Mouse (Mus musculus): ENCODE data around the gene Tesk1.

Gene Tesk1

GRCm38 (mm10) chr4:43441639-43442038, at the start of gene Tesk1:
Gene Tesk1, plus strand, starts transcription at chr4:43441939.
- no peak for DNase-seq

- peak; percentile 89 to 95 for DNase-seq
Observed at GRCm38 (mm10) chr4:43394345-43394891, 47.3 kb upstream of the Tesk1 start.

- peak in 1 of 2 experiments; percentile 12 for DNase-seq
Observed at GRCm38 (mm10) chr4:43395147-43395546, 46.6 kb upstream of the Tesk1 start.

- peak in 1 of 2 experiments; percentile 26 for DNase-seq
Observed at GRCm38 (mm10) chr4:43395836-43396235, 45.9 kb upstream of the Tesk1 start.

- peak in 1 of 2 experiments; percentile 11 for DNase-seq
Observed at GRCm38 (mm10) chr4:43396381-43396780, 45.4 kb upstream of the Tesk1 start.

GRCm38 (mm10) chr4:43398014-43398413, 43.7 kb upstream of the Tesk1 start:
- peak in 1 of 2 experiments; percentile 24 for DNase-seq

- DNase-seq: peak; percentile 63 to 69
Observed at GRCm38 (mm10) chr4:43398829-43399331, 42.9 kb upstream of the Tesk1 start.

GRCm38 (mm10) chr4:43399391-43400131, 42.2 kb upstream of the Tesk1 start:
- DNase-seq: peak; percentile 40 to 63

GRCm38 (mm10) chr4:43400976-43401375, 40.8 kb upstream of the Tesk1 start:
- DNase-seq: peak in 1 of 2 experiments; percentile 54

- no peak for DNase-seq
Observed at GRCm38 (mm10) chr4:43401486-43401885, 40.3 kb upstream of the Tesk1 start.

GRCm38 (mm10) chr4:43402212-43402611, 39.5 kb upstream of the Tesk1 start:
- DNase-seq: peak in 1 of 2 experiments; percentile 50

GRCm38 (mm10) chr4:43404697-43405096, 37.0 kb upstream of the Tesk1 start:
- peak in 1 of 2 experiments; percentile 31 for DNase-seq

- peak; percentile 84 to 94 for DNase-seq
Observed at GRCm38 (mm10) chr4:43406162-43406971, 35.4 kb upstream of the Tesk1 start.

- peak in 1 of 2 experiments; percentile 29 for DNase-seq
Observed at GRCm38 (mm10) chr4:43407071-43407920, 34.4 kb upstream of the Tesk1 start.

- DNase-seq: peak in 1 of 2 experiments; percentile 32
Observed at GRCm38 (mm10) chr4:43414761-43415160, 27.0 kb upstream of the Tesk1 start.

- peak in 1 of 2 experiments; percentile 43 for DNase-seq
Observed at GRCm38 (mm10) chr4:43415221-43416070, 26.3 kb upstream of the Tesk1 start.

GRCm38 (mm10) chr4:43416071-43416490, 25.7 kb upstream of the Tesk1 start:
- DNase-seq: peak in 1 of 2 experiments; percentile 41

GRCm38 (mm10) chr4:43417269-43418062, 24.3 kb upstream of the Tesk1 start:
- no peak for DNase-seq

- no peak for DNase-seq
Observed at GRCm38 (mm10) chr4:43418450-43418849, 23.3 kb upstream of the Tesk1 start.

- DNase-seq: peak; percentile 72 to 89
Observed at GRCm38 (mm10) chr4:43418973-43419656, 22.6 kb upstream of the Tesk1 start.

Data from kidney, postnatal 25 days (tissue).